Mouse (Mus musculus) neural tube, embryonic 13.5 days (tissue): ENCODE data around the gene 1810062G17Rik. TPM values are rescaled to one million over a fixed set of nuclear protein-coding genes. Genes with fewer than 3 reads are reported as not detected.

Experiments
- ATAC-seq: fragments of 200-750 bp; cut with Nextera tagmentation; 2 replicates; pipeline ENCODE4 v1.8.0; 2017; ENCODE audit warnings: low read depth, mild to moderate bottlenecking, moderate TSS enrichment, moderate library complexity
- H3K27ac ChIP-seq: fragments of 300-500 bp; sonication (generic); replicated peaks from 2 replicates; pipeline ENCODE4 v1.5.1; 2015; ENCODE audit warnings: moderate library complexity, mild to moderate bottlenecking, inconsistent platforms
- H3K27me3 ChIP-seq: fragments of 300-500 bp; sonication (generic); 2 replicates; pipeline ENCODE4 v1.6.1; 2015; ENCODE audit warnings: mild to moderate bottlenecking, inconsistent platforms
- H3K36me3 ChIP-seq: fragments of 300-500 bp; sonication (generic); 2 replicates; pipeline ENCODE4 v1.6.1; 2015; ENCODE audit warnings: mild to moderate bottlenecking, inconsistent platforms
- H3K4me1 ChIP-seq: fragments of 300-500 bp; sonication (generic); replicated peaks from 2 replicates; pipeline ENCODE4 v1.6.1; 2015; ENCODE audit warnings: inconsistent platforms
- H3K4me2 ChIP-seq: fragments of 300-500 bp; sonication (generic); 2 replicates; pipeline ENCODE4 v1.6.1; 2015; ENCODE audit warnings: inconsistent platforms, mild to moderate bottlenecking, moderate library complexity
- H3K4me3 ChIP-seq: fragments of 300-500 bp; sonication (generic); 2 replicates; pipeline ENCODE4 v1.5.1; 2015; ENCODE audit warnings: mild to moderate bottlenecking, inconsistent platforms
- H3K9ac ChIP-seq: fragments of 300-500 bp; sonication (generic); 2 replicates; pipeline ENCODE4 v1.6.1; 2015; ENCODE audit warnings: moderate library complexity, mild to moderate bottlenecking, inconsistent platforms
- H3K9me3 ChIP-seq: fragments of 300-500 bp; sonication (generic); 2 replicates; pipeline ENCODE4 v1.6.1; 2016; ENCODE audit warnings: inconsistent platforms
- WGBS: fragments of 180-500 bp; shearing (Covaris S2); methylation state at CpG from one replicate; pipeline ENCODE4 v1.1.7; 2015; 5-methylcytosine and 5-hydroxymethylcytosine counted together
- polyA plus RNA-seq: library from polyadenylated mRNA; unstranded; fragments of >200 nt; fragmentation: Nextera tagmentation; extraction: Ambion mirVana; gene quantifications from 2 replicates; pipeline ENCODE4 v1.2.1, GENCODE M21; 2015

1810062G17Rik gene
- polyA plus RNA-seq, 1 experiment from 2014 or later = 0.59 TPM

- Histone ChIP-seq H3K27me3 (no peaks in the 10 kb centered on the region), H3K36me3 (peaks cover 7% of the 10 kb centered on the region), H3K27ac (no peak overlapping the region), H3K9me3 (no peaks in the 10 kb centered on the region), H3K4me2 (no peak overlapping the region), H3K4me3 (no peak overlapping the region), H3K9ac (no peak overlapping the region), H3K4me1 (no peaks in the 10 kb centered on the region)
- WGBS = 91% methylated on average over 7 of the region's 7 CpGs
- ATAC-seq = no peak
Observed at GRCm38 (mm10) chr3:36460717-36461116, 15.0 kb upstream of the 1810062G17Rik start.

DNA sequence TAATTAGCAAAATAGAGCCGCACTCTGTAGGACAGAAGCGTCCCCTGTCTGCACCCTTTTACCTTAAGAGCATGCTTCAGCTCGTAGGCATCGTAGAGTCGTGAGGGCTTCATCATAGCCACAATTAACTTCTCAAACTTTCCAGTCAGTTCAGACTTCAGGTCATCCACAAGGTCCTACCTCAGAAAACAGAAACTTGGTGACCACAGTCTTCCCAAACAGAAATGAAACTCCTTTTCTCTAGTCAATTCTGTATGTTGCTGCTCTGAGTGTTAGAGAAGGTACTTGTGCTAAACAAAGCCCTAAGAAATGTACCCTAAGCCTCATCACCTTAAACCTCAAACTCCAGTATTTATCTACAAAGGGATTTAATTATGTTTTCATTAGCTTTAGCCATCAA, 13.9 kb upstream of the 1810062G17Rik start:
- H3K4me3 ChIP-seq = no peak overlapping the region
- no peak overlapping the region for H3K9ac ChIP-seq
- no peaks in the 10 kb centered on the region for H3K4me1 ChIP-seq
- no peak for ATAC-seq
- 77% methylated on average over 5 of the region's 5 CpGs for WGBS
- no peak overlapping the region for H3K27ac ChIP-seq
- no peaks in the 10 kb centered on the region for H3K27me3 ChIP-seq
- H3K36me3 ChIP-seq = peaks cover 6% of the 10 kb centered on the region
- H3K4me2 ChIP-seq = no peak overlapping the region
- H3K9me3 ChIP-seq = no peaks in the 10 kb centered on the region

DNA sequence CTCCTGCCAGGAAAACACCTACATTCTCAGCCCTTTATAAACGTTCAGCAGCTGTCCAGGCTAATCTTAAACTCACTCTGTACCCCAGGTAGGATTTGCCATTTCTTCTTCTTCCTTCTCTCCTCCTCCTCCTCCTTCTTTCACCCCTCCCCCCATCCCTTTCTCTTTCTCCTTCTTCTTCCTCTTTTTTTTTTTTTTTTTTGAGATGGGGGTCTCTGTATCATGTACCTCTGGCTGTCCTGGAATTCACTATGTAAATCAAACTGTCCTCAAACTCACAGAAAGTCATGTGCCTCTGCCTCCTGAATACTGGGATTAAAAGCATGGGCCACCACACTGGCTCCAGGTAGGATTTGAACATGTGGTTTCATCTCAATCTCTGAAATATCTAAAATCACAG, 13.4 kb upstream of the 1810062G17Rik start:
- no peak overlapping the region for H3K9ac ChIP-seq
- H3K27ac ChIP-seq = no peak overlapping the region
- no peaks in the 10 kb centered on the region for H3K27me3 ChIP-seq
- no peak overlapping the region for H3K4me3 ChIP-seq
- H3K9me3 ChIP-seq = no peaks in the 10 kb centered on the region
- no peak overlapping the region for H3K4me2 ChIP-seq
- H3K4me1 ChIP-seq = no peaks in the 10 kb centered on the region
- WGBS = 13% methylated on average over 1 of the region's 1 CpGs
- H3K36me3 ChIP-seq = peaks cover 3% of the 10 kb centered on the region
- no peak for ATAC-seq

- Histone ChIP-seq H3K27ac (no peak overlapping the region), H3K4me3 (no peak overlapping the region), H3K4me2 (no peak overlapping the region), H3K27me3 (no peaks in the 10 kb centered on the region), H3K4me1 (no peaks in the 10 kb centered on the region), H3K9ac (no peak overlapping the region), H3K9me3 (no peaks in the 10 kb centered on the region), H3K36me3 (no peaks in the 10 kb centered on the region; the same call in 1 of the 2 replicates)
- no peak for ATAC-seq
- whole genome bisulfite sequencing = 68% methylated on average over 7 of the region's 7 CpGs
Observed at GRCm38 (mm10) chr3:36465538-36465937, 10.2 kb upstream of the 1810062G17Rik start.

- Histone ChIP-seq H3K27ac (no peak overlapping the region), H3K4me2 (no peak overlapping the region), H3K9me3 (no peaks in the 10 kb centered on the region), H3K36me3 (no peaks in the 10 kb centered on the region), H3K4me3 (no peak overlapping the region), H3K9ac (no peak overlapping the region), H3K4me1 (no peaks in the 10 kb centered on the region), H3K27me3 (no peaks in the 10 kb centered on the region)
- no peak for ATAC-seq
- WGBS = 94% methylated on average over 7 of the region's 7 CpGs
Observed at GRCm38 (mm10) chr3:36467632-36468031, 8.1 kb upstream of the 1810062G17Rik start.

- H3K27ac ChIP-seq = no peak overlapping the region
- H3K27me3 ChIP-seq = no peaks in the 10 kb centered on the region
- 59% methylated on average over 2 of the region's 2 CpGs for WGBS
- no peak for ATAC-seq
- no peak overlapping the region for H3K9ac ChIP-seq
- no peaks in the 10 kb centered on the region for H3K4me1 ChIP-seq
- H3K4me2 ChIP-seq = no peak overlapping the region
- H3K4me3 ChIP-seq = no peak overlapping the region
- H3K9me3 ChIP-seq = no peaks in the 10 kb centered on the region
- no peaks in the 10 kb centered on the region for H3K36me3 ChIP-seq
Observed at GRCm38 (mm10) chr3:36468871-36469270, 6.9 kb upstream of the 1810062G17Rik start.

- Histone ChIP-seq H3K36me3 (no peaks in the 10 kb centered on the region), H3K9me3 (no peaks in the 10 kb centered on the region), H3K4me2 (no peak overlapping the region), H3K4me3 (no peak overlapping the region), H3K4me1 (peaks cover 15% of the 10 kb centered on the region), H3K9ac (no peak overlapping the region), H3K27ac (no peak overlapping the region), H3K27me3 (no peaks in the 10 kb centered on the region)
- ATAC-seq = no peak
- 82% methylated on average over 4 of the region's 4 CpGs for WGBS
Observed at GRCm38 (mm10) chr3:36471856-36472255, 3.9 kb upstream of the 1810062G17Rik start.

DNA sequence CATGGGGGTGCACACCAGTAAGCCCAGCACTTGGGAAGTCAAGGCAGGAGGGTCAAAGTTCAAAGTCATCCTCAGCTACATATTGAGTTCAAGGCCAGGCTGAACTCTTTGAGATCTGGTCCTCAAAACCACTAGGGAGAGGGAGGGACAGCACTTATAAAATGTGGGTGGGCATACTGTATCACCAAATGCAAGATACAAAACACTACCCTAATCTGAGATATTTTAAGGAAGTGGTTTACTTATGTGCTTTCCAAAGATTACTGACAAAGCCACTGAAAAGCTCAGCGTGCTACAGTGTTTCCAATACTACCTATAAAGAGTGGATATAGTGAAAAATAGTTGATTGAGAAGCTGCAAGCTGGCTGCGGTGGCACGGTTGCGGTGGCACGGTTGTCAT, 2.5 kb upstream of the 1810062G17Rik start:
- no peaks in the 10 kb centered on the region for H3K36me3 ChIP-seq
- no peak overlapping the region for H3K4me2 ChIP-seq
- no peaks in the 10 kb centered on the region for H3K27me3 ChIP-seq
- 95% methylated on average over 5 of the region's 5 CpGs for WGBS
- no peaks in the 10 kb centered on the region for H3K9me3 ChIP-seq
- no peak for ATAC-seq
- no peak overlapping the region for H3K27ac ChIP-seq
- H3K4me1 ChIP-seq = peaks cover 18% of the 10 kb centered on the region
- H3K4me3 ChIP-seq = no peak overlapping the region
- no peak overlapping the region for H3K9ac ChIP-seq

- Histone ChIP-seq H3K36me3 (no peaks in the 10 kb centered on the region), H3K4me2 (peak overlapping the region; percentile 79), H3K4me1 (peaks cover 18% of the 10 kb centered on the region), H3K9ac (no peak overlapping the region), H3K9me3 (no peaks in the 10 kb centered on the region), H3K27ac (no peak overlapping the region), H3K4me3 (peak overlapping the region; percentile 57), H3K27me3 (no peaks in the 10 kb centered on the region)
- WGBS = 85% methylated on average over 5 of the region's 5 CpGs
- no peak for ATAC-seq
Observed at GRCm38 (mm10) chr3:36474421-36474820, 1.3 kb upstream of the 1810062G17Rik start.

DNA sequence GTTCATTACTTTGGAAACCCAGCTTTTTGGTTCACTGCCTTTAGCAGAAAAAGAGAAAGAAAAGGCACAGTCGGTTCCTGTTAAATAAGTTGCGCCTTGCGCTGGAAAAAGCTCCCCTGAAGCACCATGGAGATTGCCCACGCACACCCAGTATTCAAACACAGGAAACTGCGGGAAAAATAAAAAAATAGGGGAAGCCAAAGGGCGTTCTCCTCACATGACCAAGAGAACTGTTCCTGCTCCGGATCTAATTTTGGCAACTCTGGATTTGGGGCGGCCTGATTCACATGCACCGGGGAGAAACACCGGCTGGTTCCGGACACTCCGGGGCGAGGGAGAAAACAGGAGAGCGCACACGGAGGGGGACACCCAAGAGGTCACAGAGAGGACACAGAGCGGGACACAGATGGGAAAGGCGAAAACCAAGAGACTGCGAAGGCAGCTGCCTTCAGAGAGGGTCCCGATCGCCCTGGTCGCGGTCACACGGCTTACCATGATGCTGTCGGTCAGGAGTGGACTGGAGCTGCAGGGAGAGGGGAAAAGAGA, 726 bp upstream of the 1810062G17Rik start:
- peak overlapping the region; percentile 57 for H3K4me3 ChIP-seq
- 2% methylated on average over 24 of the region's 24 CpGs for WGBS
- no peaks in the 10 kb centered on the region for H3K36me3 ChIP-seq
- peaks cover 18% of the 10 kb centered on the region for H3K4me1 ChIP-seq
- H3K4me2 ChIP-seq = peak overlapping the region; percentile 79
- H3K9me3 ChIP-seq = no peaks in the 10 kb centered on the region
- H3K27ac ChIP-seq = peak overlapping the region; percentile 55
- H3K9ac ChIP-seq = peak overlapping the region; percentile 74
- no peaks in the 10 kb centered on the region for H3K27me3 ChIP-seq
- ATAC-seq = peak; percentile 51

- H3K9me3 ChIP-seq = no peaks in the 10 kb centered on the region
- peak overlapping the region; percentile 79 for H3K4me2 ChIP-seq
- H3K27ac ChIP-seq = peak overlapping the region; percentile 68
- 34% methylated on average over 20 of the region's 20 CpGs for WGBS
- peak overlapping the region; percentile 57 for H3K4me3 ChIP-seq
- peak overlapping the region; percentile 74 for H3K9ac ChIP-seq
- H3K4me1 ChIP-seq = peaks cover 18% of the 10 kb centered on the region
- no peaks in the 10 kb centered on the region for H3K27me3 ChIP-seq
- no peak; the same call in 1 of the 2 replicates for ATAC-seq
- H3K36me3 ChIP-seq = no peaks in the 10 kb centered on the region
Observed at GRCm38 (mm10) chr3:36476261-36477155, 771 bp downstream of the 1810062G17Rik start.

DNA sequence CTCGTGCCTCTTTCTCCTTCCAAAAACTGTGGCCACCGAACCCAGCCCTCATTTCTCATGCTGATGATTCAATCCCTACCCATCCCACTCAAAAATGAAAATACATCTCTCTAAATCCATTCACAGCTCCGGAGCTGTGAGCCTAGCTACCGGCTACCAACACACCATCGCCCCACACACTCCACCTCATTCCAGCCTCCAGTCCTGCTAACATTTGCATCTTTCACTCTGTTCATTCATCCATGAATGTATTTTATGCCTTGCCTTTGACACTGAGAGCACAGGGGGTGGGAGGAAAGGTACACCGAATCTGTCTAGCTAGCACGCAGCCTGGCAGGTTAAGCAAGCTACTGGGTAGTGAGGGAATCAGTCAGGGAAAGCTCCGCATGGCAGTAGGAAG, 3.0 kb downstream of the 1810062G17Rik start:
- Histone ChIP-seq H3K36me3 (no peaks in the 10 kb centered on the region), H3K9ac (no peak overlapping the region), H3K27ac (no peak overlapping the region), H3K4me3 (no peak overlapping the region), H3K4me1 (peaks cover 35% of the 10 kb centered on the region), H3K27me3 (no peaks in the 10 kb centered on the region), H3K9me3 (no peaks in the 10 kb centered on the region), H3K4me2 (no peak overlapping the region)
- WGBS = 65% methylated on average over 8 of the region's 8 CpGs
- no peak for ATAC-seq
